Mouse (Mus musculus) midbrain, embryonic 13.5 days (tissue): ENCODE results near the gene Sgca. TPM values are rescaled to one million over a fixed set of nuclear protein-coding genes. Genes with fewer than 3 reads are reported as not detected.
A peak's percentile ranks its signal among the peaks of the same experiment; 100 is the strongest.
"Not testable (repeated sequence)": the region's sequence is repeated elsewhere in the genome, so short reads cannot be mapped to it uniquely, and the experiment has no call there.

Source experiments
- ATAC-seq: fragments of 200-750 bp; cut with Nextera tagmentation; 2 replicates; pipeline ENCODE4 v1.8.0; 2017; ENCODE audit warnings: mild to moderate bottlenecking, moderate TSS enrichment, moderate library complexity
- H3K27ac ChIP-seq: fragments of 300-500 bp; sonication (generic); 2 replicates; pipeline ENCODE4 v1.5.1; 2015; ENCODE audit warnings: inconsistent platforms, mild to moderate bottlenecking, moderate library complexity
- H3K27me3 ChIP-seq: fragments of 300-500 bp; sonication (generic); 2 replicates; pipeline ENCODE4 v1.6.1; 2015; ENCODE audit warnings: mild to moderate bottlenecking, inconsistent platforms
- H3K36me3 ChIP-seq: fragments of 300-500 bp; sonication (generic); 2 replicates; pipeline ENCODE4 v1.6.1; 2015; ENCODE audit warnings: mild to moderate bottlenecking, inconsistent platforms
- H3K4me1 ChIP-seq: fragments of 300-500 bp; sonication (generic); replicated peaks from 2 replicates; pipeline ENCODE4 v1.6.1; 2015; ENCODE audit warnings: inconsistent platforms
- H3K4me2 ChIP-seq: fragments of 300-500 bp; sonication (generic); replicated peaks from 2 replicates; pipeline ENCODE4 v1.6.1; 2015; ENCODE audit warnings: moderate library complexity, mild to moderate bottlenecking, inconsistent platforms
- H3K4me3 ChIP-seq: fragments of 300-500 bp; sonication (generic); replicated peaks from 2 replicates; pipeline ENCODE4 v1.5.1; 2015; ENCODE audit warnings: mild to moderate bottlenecking, inconsistent platforms
- H3K9ac ChIP-seq: fragments of 300-500 bp; sonication (generic); replicated peaks from 2 replicates; pipeline ENCODE4 v1.6.1; 2015; ENCODE audit warnings: mild to moderate bottlenecking, inconsistent platforms
- H3K9me3 ChIP-seq: fragments of 300-500 bp; sonication (generic); 2 replicates; pipeline ENCODE4 v1.6.1; 2016; ENCODE audit warnings: mild to moderate bottlenecking, inconsistent platforms
- WGBS: fragments of 180-500 bp; shearing (Covaris S2); methylation state at CpG from one replicate; pipeline ENCODE4 v1.1.7; 2015; 5-methylcytosine and 5-hydroxymethylcytosine counted together
- polyA plus RNA-seq: library from polyadenylated mRNA; unstranded; fragments of >200 nt; fragmentation: Nextera tagmentation; extraction: Ambion mirVana; gene quantifications from 2 replicates; pipeline ENCODE4 v1.2.1, GENCODE M21; 2015

The Sgca gene
- 0.17 TPM in 1 of 2 replicates, not detected in the other for polyA plus RNA-seq

DNA sequence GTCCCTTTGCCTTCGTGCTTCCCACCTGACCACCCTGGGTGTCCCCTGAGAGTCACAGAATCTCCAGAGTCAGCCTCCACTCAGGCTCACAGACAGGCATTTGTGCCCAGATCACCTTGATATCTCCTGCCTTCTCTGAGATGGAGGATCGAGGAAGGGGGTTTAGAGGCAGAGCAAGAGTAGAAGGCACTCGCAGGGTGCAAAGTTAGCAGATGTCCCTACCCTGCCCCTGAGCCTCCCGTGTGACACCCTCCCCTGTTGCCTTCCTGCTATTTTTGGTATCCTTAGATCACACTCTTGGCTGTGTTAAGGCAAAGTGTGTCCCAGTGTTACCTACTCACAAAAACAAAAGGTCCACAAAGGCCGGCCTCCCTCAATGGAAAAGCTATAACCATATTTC lies at the start of gene Sgca:
Gene Sgca (minus strand): TSS at position 129 of the 400 bp plus-strand sequence.
- H3K9me3 ChIP-seq = no peaks in the 10 kb centered on the region
- H3K27ac ChIP-seq = no peak within 1 kb of the TSS
- no peaks in the 10 kb centered on the region for H3K36me3 ChIP-seq
- peaks cover 25% of the 10 kb centered on the region for H3K4me1 ChIP-seq
- ATAC-seq = no peak
- WGBS = 75% methylated on average over 5 of the region's 5 CpGs
- H3K27me3 ChIP-seq = no peaks in the 10 kb centered on the region
- no peak within 1 kb of the TSS for H3K4me2 ChIP-seq
- no peak within 1 kb of the TSS for H3K4me3 ChIP-seq
- H3K9ac ChIP-seq = no peak within 1 kb of the TSS

DNA sequence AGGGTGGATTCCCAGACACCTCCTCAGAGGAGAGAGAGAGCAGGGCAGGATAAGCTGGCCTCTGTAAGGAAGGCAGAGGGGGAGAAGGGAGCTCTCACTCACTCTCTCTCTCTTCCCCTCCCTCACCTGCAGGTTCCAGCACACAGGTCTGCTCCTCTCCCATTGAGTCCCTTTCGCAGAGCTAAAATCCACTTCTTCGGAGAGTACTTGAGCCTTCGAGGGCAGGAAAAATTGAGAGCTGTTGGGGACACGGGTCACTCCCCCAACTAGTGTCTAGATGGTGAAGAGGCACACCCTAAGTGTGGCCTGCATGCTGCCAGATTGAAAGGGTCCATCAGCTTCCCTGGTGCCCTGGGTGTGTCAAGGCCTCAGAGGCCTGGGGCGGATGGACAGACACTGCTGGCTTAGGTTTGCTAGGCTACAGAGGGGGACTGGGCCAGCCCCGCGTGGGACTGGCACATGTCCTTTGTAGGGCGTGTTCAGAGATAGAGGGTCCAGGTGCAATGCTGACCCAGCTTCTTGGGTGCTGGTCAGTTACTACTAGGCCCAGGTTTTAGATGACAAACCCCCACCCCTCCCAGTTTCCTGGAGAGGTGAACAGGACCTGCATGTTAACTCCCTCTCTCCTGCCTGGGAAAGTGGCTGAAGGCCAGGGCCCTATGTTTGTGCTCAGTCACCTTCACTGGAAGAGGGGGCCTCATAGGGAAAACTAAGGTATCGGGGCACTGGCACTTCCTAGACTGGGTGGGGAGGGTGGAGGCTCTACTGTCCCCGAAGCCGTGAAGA lies 49.3 kb upstream of the Sgca start:
- peaks cover 59% of the 10 kb centered on the region for H3K36me3 ChIP-seq

DNA sequence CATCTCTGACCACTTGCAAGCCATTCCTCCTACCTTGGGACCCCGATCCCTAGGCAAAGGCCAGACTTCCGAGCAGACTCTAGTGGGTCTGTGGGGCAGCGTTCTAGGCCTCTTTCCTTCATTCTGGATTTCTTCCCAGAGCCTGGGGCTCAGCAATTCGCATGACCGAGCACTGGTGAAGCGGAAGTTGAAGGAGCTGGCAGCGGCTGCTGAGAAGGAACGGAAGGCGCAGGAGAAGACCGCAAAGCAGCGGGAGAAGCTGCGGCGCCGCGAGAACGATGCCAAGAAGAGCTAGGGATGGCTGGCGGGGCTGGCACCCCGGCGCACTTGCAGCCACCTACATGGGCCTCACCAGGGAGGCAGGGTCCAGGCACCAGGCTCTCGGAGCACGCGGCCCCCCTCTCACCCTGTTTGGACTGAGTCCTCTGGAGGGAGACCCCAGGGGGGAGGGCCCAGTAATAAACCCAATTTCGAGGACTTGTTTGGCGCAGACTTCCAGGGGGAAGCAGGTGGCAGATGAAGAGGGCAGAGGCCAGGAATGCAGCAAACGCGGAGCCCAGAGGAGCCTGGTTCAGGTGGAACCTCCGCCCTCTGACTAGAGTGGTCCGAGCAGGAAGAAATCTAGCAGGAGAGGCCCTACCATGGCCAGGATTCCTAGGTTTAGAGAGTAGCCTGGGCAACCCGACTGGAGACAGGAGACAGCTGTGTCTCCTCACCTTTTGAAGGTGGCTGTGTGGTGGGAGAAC lies 48.5 kb upstream of the Sgca start:
- ATAC-seq = no peak
- peaks cover 67% of the 10 kb centered on the region for H3K36me3 ChIP-seq
- no peak overlapping the region for H3K9ac ChIP-seq
- no peak overlapping the region for H3K4me2 ChIP-seq
- H3K4me1 ChIP-seq = peaks cover 26% of the 10 kb centered on the region
- no peaks in the 10 kb centered on the region for H3K9me3 ChIP-seq
- H3K27me3 ChIP-seq = no peaks in the 10 kb centered on the region
- WGBS = 69% methylated on average over 29 of the region's 29 CpGs
- H3K27ac ChIP-seq = no peak overlapping the region; the same call in 1 of the 2 replicates
- no peak overlapping the region for H3K4me3 ChIP-seq

More for the DNA sequence above, 49.3 kb upstream of the Sgca start:
- no peak overlapping the region for H3K9ac ChIP-seq
- ATAC-seq = no peak
- no peaks in the 10 kb centered on the region for H3K9me3 ChIP-seq
- no peak overlapping the region for H3K4me2 ChIP-seq
- no peak overlapping the region for H3K4me3 ChIP-seq
- H3K4me1 ChIP-seq = peaks cover 21% of the 10 kb centered on the region
- 87% methylated on average over 11 of the region's 11 CpGs for WGBS
- no peaks in the 10 kb centered on the region for H3K27me3 ChIP-seq
- peak overlapping the region; percentile 9; the same call in 1 of the 2 replicates for H3K27ac ChIP-seq

DNA sequence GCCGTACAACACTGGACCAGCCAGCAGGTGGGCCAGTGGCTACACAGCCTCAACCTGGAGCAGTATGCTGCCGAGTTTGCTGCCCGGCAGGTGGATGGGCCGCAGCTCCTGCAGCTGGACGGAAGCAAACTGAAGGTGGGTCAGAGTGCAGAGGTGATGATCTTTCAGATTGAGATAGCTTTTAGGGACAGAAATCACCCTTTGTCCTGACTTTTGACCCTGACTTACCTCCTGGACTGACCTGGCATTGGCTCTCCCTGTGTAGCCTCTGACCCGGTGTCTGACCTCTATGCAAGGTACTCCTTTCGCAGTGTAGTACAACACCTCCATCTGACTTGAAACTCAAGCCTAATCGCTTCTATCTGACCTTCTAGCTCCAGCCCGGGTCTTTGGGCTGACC lies 47.4 kb upstream of the Sgca start:
- no peak overlapping the region for H3K9ac ChIP-seq
- no peak overlapping the region for H3K27ac ChIP-seq
- peaks cover 24% of the 10 kb centered on the region for H3K4me1 ChIP-seq
- H3K4me2 ChIP-seq = no peak overlapping the region
- peaks cover 79% of the 10 kb centered on the region for H3K36me3 ChIP-seq
- H3K4me3 ChIP-seq = no peak overlapping the region
- no peaks in the 10 kb centered on the region for H3K9me3 ChIP-seq
- no peaks in the 10 kb centered on the region for H3K27me3 ChIP-seq
- WGBS = 97% methylated on average over 9 of the region's 9 CpGs
- ATAC-seq = no peak

DNA sequence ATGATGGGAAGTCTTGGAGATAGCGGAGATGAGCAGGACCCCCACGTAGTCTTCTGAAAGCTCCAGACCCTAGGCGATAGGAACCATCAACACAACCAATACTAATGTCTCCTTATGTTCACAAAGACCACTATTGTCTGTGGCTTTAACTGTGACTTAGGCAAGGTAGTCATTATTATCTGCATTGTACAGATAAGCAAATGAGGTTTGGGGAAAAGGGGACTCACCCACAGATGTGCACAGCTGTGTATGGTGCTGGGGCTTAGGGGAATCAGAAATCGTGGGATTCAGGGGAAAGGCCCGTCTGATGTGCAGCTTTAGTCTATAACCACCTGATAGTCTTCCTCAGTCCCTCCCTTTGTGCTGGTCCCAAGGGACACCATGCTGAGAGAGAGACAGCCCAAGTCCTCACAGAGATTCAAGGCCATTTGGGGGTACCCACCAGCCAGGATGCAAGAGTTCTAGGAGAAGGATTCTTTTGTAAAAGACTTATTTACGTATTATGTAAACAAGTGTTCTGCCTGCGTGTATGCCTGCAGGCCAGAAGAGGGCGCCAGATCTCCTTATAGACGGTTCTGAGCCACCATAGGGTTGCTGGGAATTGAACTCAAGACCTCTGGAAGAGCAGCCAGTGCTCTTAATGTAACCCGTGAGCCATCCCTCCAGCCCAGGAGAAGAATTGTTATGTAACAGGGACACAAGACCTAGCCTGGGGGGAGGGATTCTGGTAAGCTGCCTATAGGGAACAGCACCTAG lies 46.3 kb upstream of the Sgca start:
- Histone ChIP-seq H3K27me3 (no peaks in the 10 kb centered on the region), H3K4me1 (peaks cover 17% of the 10 kb centered on the region; the same call in 1 of the 2 replicates), H3K4me3 (no peak overlapping the region), H3K9me3 (no peaks in the 10 kb centered on the region), H3K9ac (no peak overlapping the region), H3K36me3 (peaks cover 86% of the 10 kb centered on the region), H3K27ac (no peak overlapping the region), H3K4me2 (no peak overlapping the region)
- WGBS = 81% methylated on average over 10 of the region's 10 CpGs
- ATAC-seq = no peak

DNA sequence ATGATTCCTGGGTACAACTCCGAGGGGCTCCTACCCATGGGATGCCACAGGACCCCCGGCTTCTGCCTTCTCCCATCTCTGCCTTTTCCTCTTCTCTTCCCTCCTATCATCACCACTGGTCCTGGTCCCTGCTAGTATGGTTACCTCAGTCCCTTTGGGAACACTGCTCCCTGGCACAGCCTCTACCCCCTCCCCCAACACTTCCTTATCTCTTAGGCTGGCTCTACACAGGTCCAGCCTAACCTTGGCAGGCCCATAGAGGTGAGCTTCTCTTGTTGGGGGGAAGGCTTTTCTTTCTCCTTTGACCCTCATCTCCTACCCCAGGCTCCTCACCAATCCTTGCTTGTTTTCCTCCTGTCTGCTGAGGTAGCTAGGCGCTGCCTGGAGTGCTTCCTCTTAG lies 39.4 kb upstream of the Sgca start:
- H3K4me1 ChIP-seq = peaks cover 72% of the 10 kb centered on the region
- no peak overlapping the region for H3K27ac ChIP-seq
- peak overlapping the region; percentile 25 for H3K9ac ChIP-seq
- no peak overlapping the region for H3K4me2 ChIP-seq
- ATAC-seq = no peak
- no peaks in the 10 kb centered on the region for H3K27me3 ChIP-seq
- H3K9me3 ChIP-seq = no peaks in the 10 kb centered on the region
- 71% methylated on average over 3 of the region's 3 CpGs for WGBS
- peaks cover 62% of the 10 kb centered on the region for H3K36me3 ChIP-seq
- H3K4me3 ChIP-seq = no peak overlapping the region

DNA sequence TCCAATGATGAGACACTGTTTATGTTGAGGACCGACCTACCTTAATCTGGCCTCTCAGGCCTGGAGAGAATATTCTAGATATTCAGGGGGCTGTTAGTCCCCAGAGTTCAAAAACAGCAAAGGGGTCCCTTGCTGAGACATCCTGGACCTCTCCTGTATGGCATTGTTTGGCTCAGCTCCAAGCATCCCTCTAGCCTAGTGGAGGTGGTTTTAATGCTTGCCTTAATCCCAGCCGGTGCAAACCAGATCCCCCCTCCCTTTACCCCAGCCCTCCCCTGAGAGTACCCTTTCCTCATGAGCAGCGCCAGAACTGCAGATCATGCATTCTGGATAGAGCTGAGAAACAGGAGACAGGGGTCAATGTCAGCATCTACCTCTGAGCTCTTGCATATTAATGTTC lies 36.4 kb upstream of the Sgca start:
- H3K27me3 ChIP-seq = no peaks in the 10 kb centered on the region
- peak overlapping the region; percentile 94 for H3K4me2 ChIP-seq
- ATAC-seq = no peak
- 27% methylated on average over 3 of the region's 3 CpGs for WGBS
- H3K9me3 ChIP-seq = no peaks in the 10 kb centered on the region
- H3K4me1 ChIP-seq = peaks cover 82% of the 10 kb centered on the region
- H3K36me3 ChIP-seq = peaks cover 35% of the 10 kb centered on the region
- H3K4me3 ChIP-seq = peak overlapping the region; percentile 77
- peak overlapping the region; percentile 100 for H3K9ac ChIP-seq
- H3K27ac ChIP-seq = peak overlapping the region; percentile 98; the same call in 1 of the 2 replicates

DNA sequence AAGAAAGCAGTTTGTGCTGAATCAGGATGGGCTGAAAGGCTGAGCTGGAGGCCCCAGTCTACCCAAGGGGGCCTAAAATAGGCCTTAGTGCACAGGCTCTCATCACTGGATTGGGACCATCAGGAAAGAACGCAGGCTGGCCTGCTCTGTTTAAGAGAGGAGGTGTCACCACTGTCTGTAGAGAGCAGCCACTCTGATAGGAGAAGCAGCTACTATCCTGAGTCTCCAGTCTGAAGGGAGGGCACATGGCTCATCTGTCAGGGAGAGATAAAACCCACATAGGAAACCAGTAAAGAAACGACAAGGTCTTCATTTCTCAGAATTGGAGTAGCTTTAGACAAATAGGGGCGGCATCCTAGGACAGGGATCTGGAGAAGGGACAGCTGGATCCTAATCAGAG lies 35.9 kb upstream of the Sgca start:
- H3K9me3 ChIP-seq = no peaks in the 10 kb centered on the region
- H3K27me3 ChIP-seq = no peaks in the 10 kb centered on the region
- H3K9ac ChIP-seq = peak overlapping the region; percentile 100
- peak overlapping the region; percentile 94 for H3K4me2 ChIP-seq
- H3K27ac ChIP-seq = peak overlapping the region; percentile 98
- H3K36me3 ChIP-seq = peaks cover 31% of the 10 kb centered on the region
- WGBS = 47% methylated on average over 3 of the region's 3 CpGs
- no peak for ATAC-seq
- peak overlapping the region; percentile 77 for H3K4me3 ChIP-seq
- H3K4me1 ChIP-seq = peaks cover 82% of the 10 kb centered on the region

DNA sequence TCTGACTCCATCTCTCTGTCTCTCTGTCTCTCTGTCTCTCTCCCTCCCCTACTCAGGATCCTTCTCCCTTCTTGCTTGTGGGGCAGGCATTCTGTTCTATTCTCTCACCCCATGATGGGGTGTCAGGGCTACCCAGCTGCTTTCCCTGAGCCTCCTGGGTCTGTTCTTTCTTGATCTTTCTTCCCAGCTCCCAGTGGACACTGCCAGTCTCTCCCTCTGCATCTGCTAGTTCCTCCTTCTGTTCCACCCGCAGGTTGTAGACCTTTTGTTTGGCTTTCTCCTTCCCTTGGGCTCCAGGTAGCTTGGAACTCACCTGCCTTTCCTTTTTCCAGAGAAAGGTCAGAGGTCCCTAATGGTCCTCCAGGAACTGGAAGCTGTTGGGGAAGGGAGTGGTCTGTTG lies 35.3 kb upstream of the Sgca start:
- Histone ChIP-seq H3K27ac (peak overlapping the region; percentile 98), H3K4me2 (peak overlapping the region; percentile 94), H3K9me3 (no peaks in the 10 kb centered on the region), H3K36me3 (peaks cover 25% of the 10 kb centered on the region), H3K9ac (peak overlapping the region; percentile 100), H3K4me3 (peak overlapping the region; percentile 77), H3K4me1 (peaks cover 80% of the 10 kb centered on the region), H3K27me3 (no peaks in the 10 kb centered on the region)
- no peak for ATAC-seq
- WGBS = 38% methylated on average over 1 of the region's 1 CpGs

DNA sequence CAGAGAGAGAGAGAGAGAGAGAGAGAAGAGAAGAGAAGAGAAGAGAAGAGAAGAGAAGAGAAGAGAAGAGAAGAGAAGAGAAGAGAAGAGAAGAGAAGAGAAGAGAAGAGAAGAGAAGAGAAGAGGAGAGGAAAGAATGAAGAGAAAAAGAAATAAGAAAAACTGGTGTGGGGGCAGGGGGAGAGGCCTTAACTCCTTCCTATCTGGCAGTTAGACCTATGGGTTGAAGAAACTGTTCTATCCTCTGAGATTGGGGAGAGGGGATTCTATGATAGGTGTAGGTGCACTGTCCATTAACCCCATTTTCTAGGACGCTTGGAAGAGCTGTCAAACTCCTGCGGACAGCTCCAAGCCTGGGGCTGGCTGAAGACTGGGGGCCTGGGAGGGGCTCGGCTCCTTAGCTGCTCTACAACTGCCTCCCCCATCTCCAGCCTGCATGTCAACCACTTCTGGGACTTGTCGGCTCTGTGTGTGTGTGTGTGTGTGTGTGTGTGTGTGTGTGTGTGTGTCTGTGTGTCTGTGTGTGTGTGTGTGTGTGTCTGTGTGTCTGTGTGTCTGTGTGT lies 34.8 kb upstream of the Sgca start:
- Histone ChIP-seq H3K36me3 (peaks cover 20% of the 10 kb centered on the region), H3K4me1 (peaks cover 80% of the 10 kb centered on the region), H3K27ac (peak overlapping the region; percentile 98), H3K4me2 (peak overlapping the region; percentile 94), H3K9ac (peak overlapping the region; percentile 100), H3K4me3 (peak overlapping the region; percentile 77)
- 3% methylated on average over 4 of the region's 4 CpGs for WGBS
- not testable (repeated sequence) for H3K27me3 ChIP-seq, ATAC-seq, H3K9me3 ChIP-seq

DNA sequence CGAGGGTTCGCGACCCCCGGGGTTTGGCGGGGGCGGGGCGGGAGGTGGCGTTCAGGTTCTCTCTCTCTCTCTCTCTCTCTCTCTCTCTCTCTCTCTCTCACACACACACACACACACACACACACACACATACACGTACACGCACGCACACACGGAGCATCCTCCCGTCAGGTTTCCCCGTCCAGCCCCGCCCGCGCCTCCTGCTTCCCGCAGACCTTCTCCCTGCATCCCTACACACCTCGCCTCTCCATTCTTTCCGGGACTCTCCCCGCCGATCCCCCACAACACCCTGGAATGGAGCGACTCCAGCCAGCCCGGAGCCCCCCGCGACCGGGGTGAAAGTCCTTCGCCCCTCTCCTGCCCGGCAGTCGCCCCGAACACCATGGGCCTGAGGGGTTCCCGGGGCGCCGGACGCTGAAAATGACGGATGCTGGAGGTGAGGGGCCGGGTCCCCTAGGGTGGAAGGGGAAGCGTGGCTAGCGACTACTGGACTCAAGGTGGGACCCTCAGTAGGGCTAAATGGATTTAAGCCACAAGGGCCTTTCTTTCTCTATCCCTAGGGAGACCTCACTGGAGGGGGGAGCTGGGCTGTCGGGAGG lies 34.1 kb upstream of the Sgca start:
- WGBS = under 1% methylated on average over 31 of the region's 40 CpGs
- Histone ChIP-seq H3K27me3 (no peaks in the 10 kb centered on the region), H3K9ac (peak overlapping the region; percentile 100), H3K36me3 (peaks cover 19% of the 10 kb centered on the region), H3K4me3 (peak overlapping the region; percentile 77), H3K27ac (peak overlapping the region; percentile 98), H3K4me2 (peak overlapping the region; percentile 94), H3K4me1 (peaks cover 79% of the 10 kb centered on the region), H3K9me3 (no peaks in the 10 kb centered on the region)
- ATAC-seq = peak; percentile 65
